14 mouse cellular contexts compared by ENCODE assay signal in genomic region chr3:54591160-54591559, GRCm38 (mm10).
DNase-seq lines count a peak whose midpoint lies in the region; ATAC-seq and TF ChIP-seq lines count a peak whose summit lies in the region.
"Had no signal": no experiment of that assay in that cellular context is flagged by ENCODE, and none has a peak within 500 bp of the region (broad histone marks: within the 10 kb centered on the region; RNA-seq: fewer than 3 reads in every experiment).

No protein-coding gene starts in this region.

- no peak overlapping the region for H3K4me3 ChIP-seq in intestine, postnatal 0 days (ENCODE audit: low read depth, low read length)
- no peak overlapping the region for H3K4me3 ChIP-seq in intestine, embryonic 16.5 days (ENCODE audit: low read length)
- no peak overlapping the region for H3K4me3 ChIP-seq in spleen, adult 2 months (ENCODE audit: extremely low read depth, insufficient read depth, insufficient read length)
- H3K4me3 ChIP-seq: midbrain, embryonic 12.5 days; neural tube, embryonic 12.5 days had no signal

- H3K9me3 ChIP-seq in intestine, postnatal 0 days (ENCODE audit: control insufficient read depth), result no peaks in the 10 kb centered on the region
- no peaks in the 10 kb centered on the region for H3K9me3 ChIP-seq in intestine, embryonic 16.5 days (ENCODE audit: control insufficient read depth, low read length)
- H3K9me3 ChIP-seq: midbrain, embryonic 12.5 days; neural tube, embryonic 12.5 days had no signal

- no peak overlapping the region for H3K9ac ChIP-seq in intestine, postnatal 0 days (ENCODE audit: low read depth, low read length)
- no peak overlapping the region for H3K9ac ChIP-seq in intestine, embryonic 16.5 days (ENCODE audit: low read depth, low read length)
- H3K9ac ChIP-seq: midbrain, embryonic 12.5 days; neural tube, embryonic 12.5 days had no signal

- no peaks in the 10 kb centered on the region for H3K27me3 ChIP-seq in intestine, postnatal 0 days (replicated peaks; ENCODE audit: control insufficient read depth, insufficient read depth, low read length)
- no peaks in the 10 kb centered on the region for H3K27me3 ChIP-seq in intestine, embryonic 16.5 days (replicated peaks; ENCODE audit: control insufficient read depth, insufficient read depth, low read length)
- H3K27me3 ChIP-seq in spleen, adult 2 months (ENCODE audit: control insufficient read depth, insufficient read depth, low read length), result no peaks in the 10 kb centered on the region
- H3K27me3 ChIP-seq in splenic B cell, adult 2 months (ENCODE audit: control insufficient read depth, insufficient read depth, low read length, poor library complexity, severe bottlenecking), result peaks cover 2% of the 10 kb centered on the region; the same call in 1 of the 2 replicates
- H3K27me3 ChIP-seq: midbrain, embryonic 12.5 days; neural tube, embryonic 12.5 days had no signal

- H3K4me2 ChIP-seq in intestine, postnatal 0 days (replicated peaks; ENCODE audit: low read depth), result no peak overlapping the region
- no peak overlapping the region for H3K4me2 ChIP-seq in intestine, embryonic 16.5 days (ENCODE audit: low read depth, low read length)
- H3K4me2 ChIP-seq: midbrain, embryonic 12.5 days; neural tube, embryonic 12.5 days had no signal

- no peak overlapping the region for H3K27ac ChIP-seq in intestine, postnatal 0 days (ENCODE audit: low read depth, low read length)
- H3K27ac ChIP-seq in intestine, embryonic 16.5 days (ENCODE audit: low read length), result no peak overlapping the region
- no peak overlapping the region for H3K27ac ChIP-seq in spleen, adult 2 months (ENCODE audit: insufficient read depth, low read length)
- H3K27ac ChIP-seq: midbrain, embryonic 12.5 days; neural tube, embryonic 12.5 days had no signal

- H3K36me3 ChIP-seq in intestine, postnatal 0 days (ENCODE audit: control insufficient read depth, insufficient read depth), result no peaks in the 10 kb centered on the region
- no peaks in the 10 kb centered on the region for H3K36me3 ChIP-seq in intestine, embryonic 16.5 days (ENCODE audit: control insufficient read depth, insufficient read depth, low read length)
- no peaks in the 10 kb centered on the region for H3K36me3 ChIP-seq in spleen, adult 2 months (ENCODE audit: control insufficient read depth, insufficient read depth, low read length)
- H3K36me3 ChIP-seq in splenic B cell, adult 2 months (ENCODE audit: control insufficient read depth, insufficient read depth, low read length, poor library complexity, severe bottlenecking), result no peaks in the 10 kb centered on the region
- H3K36me3 ChIP-seq: midbrain, embryonic 12.5 days; neural tube, embryonic 12.5 days had no signal

- no peaks in the 10 kb centered on the region for H3K4me1 ChIP-seq in intestine, postnatal 0 days (replicated peaks; ENCODE audit: control insufficient read depth, insufficient read depth, low read length)
- no peaks in the 10 kb centered on the region; the same call in 1 of the 2 replicates for H3K4me1 ChIP-seq in intestine, embryonic 16.5 days (ENCODE audit: control insufficient read depth, insufficient read depth, low read length)
- H3K4me1 ChIP-seq in spleen, adult 2 months (ENCODE audit: control insufficient read depth, insufficient read depth, insufficient read length), result peaks cover 8% of the 10 kb centered on the region; the same call in 1 of the 2 replicates
- H3K4me1 ChIP-seq: midbrain, embryonic 12.5 days; neural tube, embryonic 12.5 days had no signal

- TF ChIP-seq POLR2A in spleen, adult 2 months (IDR thresholded peaks at IDR 0.05; ENCODE audit: low read depth, low read length), result no peak

- peak; percentile 56 for TF ChIP-seq CTCF in intestine, postnatal 0 days (IDR thresholded peaks at IDR 0.05; ENCODE audit: low read depth)
- peak; percentile 12; the same call in 1 of the 2 replicates for TF ChIP-seq CTCF in spleen, adult 2 months (IDR thresholded peaks at IDR 0.05; ENCODE audit: extremely low read depth, insufficient read depth, insufficient read length, insufficient replicate concordance)

- no peak for DNase-seq in spleen, adult 2 months (ENCODE audit: low read depth in 1 of 2, low spot score in 2 of 2)
- no peak for DNase-seq in spleen, postnatal 10 days (ENCODE audit: low spot score in 2 of 2)
- DNase-seq in NIH3T3 (ENCODE audit: low read depth), result peak; percentile 41
- peak; percentile 65 for DNase-seq in splenic B cell, adult 2 months (ENCODE audit: low read depth, low spot score)
- no peak for DNase-seq in ovary, postnatal 10 days (ENCODE audit: low spot score)
- DNase-seq in left cerebral cortex, postnatal 10 days (ENCODE audit: extremely low spot score in 1 of 2, low spot score in 2 of 2), result no peak
- DNase-seq: adrenal gland, postnatal 36 days; cerebellum, adult 9-10 months; gastrocnemius, postnatal 14 days; lung, adult 2 months had no signal

- 67% methylated on average over 3 of the region's 3 CpGs for WGBS in intestine, postnatal 0 days
- 66% methylated on average over 3 of the region's 3 CpGs for whole genome bisulfite sequencing in intestine, embryonic 16.5 days
- 79% methylated on average over 3 of the region's 3 CpGs for WGBS in spleen, adult 2 months

- no peak for ATAC-seq in intestine, postnatal 0 days
- no peak for ATAC-seq in intestine, embryonic 16.5 days

- intact Hi-C loops in left cerebral cortex, postnatal 10 days (cut with DNase I), result no loop called here

Comparison
In these comparisons a context has a peak if more than half of its experiments do, and no peak if none do; other contexts are left out.
1. DNase-seq: peak in NIH3T3 (single experiment) and splenic B cell, adult 2 months (single experiment); none in spleen, adult 2 months (0 of 2), spleen, postnatal 10 days (0 of 2), ovary, postnatal 10 days (single experiment) and left cerebral cortex, postnatal 10 days (0 of 2).